In genomic region chr5:106925488-106926368, GRCm38 (mm10) we compare ENCODE assay signal across 8 mouse cellular contexts. TPM values are rescaled to one million over a fixed set of nuclear protein-coding genes. Genes with fewer than 3 reads are reported as not detected.
DNase-seq lines count a peak whose midpoint lies in the region; ATAC-seq lines count a peak whose summit lies in the region.

TSS of gene Hfm1 (minus strand) at chr5:106926321.

- peak; percentile 64 for DNase-seq in adrenal gland, adult 2 months
- DNase-seq in cerebellum, postnatal 14 days, result peak; percentile 78 to 88
- DNase-seq in frontal cortex, postnatal 10 days (ENCODE audit: low spot score in 2 of 2), result peak; percentile 43 to 62
- DNase-seq in left cerebral cortex, postnatal 14 days (ENCODE audit: low spot score in 2 of 2), result peak; percentile 39 to 66
- peak; percentile 74 for DNase-seq in right cerebral cortex, postnatal 4 days

- ATAC-seq in inflammation-experienced regulatory T-cells, adult 6 months, result peak; percentile 41
- ATAC-seq in megakaryocyte progenitor cell, adult 5-6 weeks (replicated peaks; ENCODE audit: poor library complexity), result peak; percentile 88
- ATAC-seq in monocyte, adult 5-6 weeks (replicated peaks; ENCODE audit: insufficient number of reproducible peaks, low FRiP score, low TSS enrichment, poor library complexity, severe bottlenecking), result no peak

- intact Hi-C loops in left cerebral cortex, postnatal 14 days (cut with DNase I), result no loop called here

RNA-seq across cellular contexts. Expression of gene Hfm1, which starts in this region (rescaled TPM):
- total RNA-seq in adrenal gland, adult 2 months (2021), result not detected
- not detected in 2 replicates for polyA plus RNA-seq in adrenal gland, adult 2 months (2012; rRNA removed)
- not detected for polyA plus RNA-seq in inflammation-experienced regulatory T-cells, adult 6 months (2017; shearing (Covaris generic))
- total RNA-seq in left cerebral cortex, postnatal 14 days (2021), result 1 to 10 TPM; 1.8 TPM
- not detected in 2 replicates for total RNA-seq in megakaryocyte progenitor cell, adult 5-6 weeks (2015)
- total RNA-seq in megakaryocyte progenitor cell, adult 5-6 weeks (2017), result 0.21 TPM in 1 of 2 replicates, not detected in the other
- total RNA-seq in monocyte, adult 5-6 weeks (2017), result 0.19 TPM in 1 of 3 replicates, not detected in the others

Comparison
In these comparisons a context has a peak if more than half of its experiments do, and no peak if none do; other contexts are left out.
1. Peak in DNase-seq in adrenal gland, adult 2 months; RNA of the gene not detected or under 1 TPM.
2. Peak in ATAC-seq in inflammation-experienced regulatory T-cells, adult 6 months; RNA of the gene not detected or under 1 TPM.
3. Peak in ATAC-seq in megakaryocyte progenitor cell, adult 5-6 weeks; RNA of the gene not detected or under 1 TPM.